23 mouse cellular contexts compared by ENCODE assay signal in the genomic region with DNA sequence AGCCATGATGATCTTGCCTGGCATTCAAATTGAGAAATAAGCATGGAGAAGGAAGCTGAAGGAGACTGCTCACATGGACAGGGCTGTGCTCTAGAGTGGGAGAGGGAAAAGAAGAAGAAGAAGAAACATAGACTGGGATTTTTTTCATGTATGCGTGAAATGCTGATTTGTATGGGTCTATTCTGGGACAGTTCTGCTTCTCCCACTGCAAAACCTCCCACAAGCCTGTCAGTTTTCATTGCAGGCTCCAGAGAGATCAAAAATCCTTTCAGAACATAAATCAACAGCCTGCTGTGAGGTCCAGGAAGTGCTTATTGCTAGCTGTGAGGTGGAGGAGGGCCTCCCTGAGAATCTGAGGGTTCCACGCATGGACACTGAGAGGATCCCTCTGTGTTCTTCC.
DNase-seq lines count a peak whose midpoint lies in the region; TF ChIP-seq lines count a peak whose summit lies in the region.
"Had no signal": no experiment of that assay in that cellular context is flagged by ENCODE, and none has a peak within 500 bp of the region (broad histone marks: within the 10 kb centered on the region; RNA-seq: fewer than 3 reads in every experiment).

No protein-coding gene starts in this region.

- no peak for TF ChIP-seq CTCF in layer of hippocampus, adult 2 months (conservative IDR thresholded peaks at IDR 0.05)

- peak in 1 of 2 experiments; percentile 8 for DNase-seq in layer of hippocampus, adult 2 months (ENCODE audit: low spot score in 2 of 2)
- no peak for DNase-seq in layer of hippocampus, adult 8-10 months (ENCODE audit: low spot score in 2 of 2)
- peak; percentile 69 for DNase-seq in brain, adult 2 months (ENCODE audit: low read depth, low spot score)
- peak; percentile 27 to 58 for DNase-seq in frontal cortex, adult 2 months (ENCODE audit: extremely low spot score in 1 of 2, low spot score in 1 of 2)
- DNase-seq in left cerebral cortex, postnatal 36 days (ENCODE audit: low spot score in 2 of 2): peak; percentile 10 to 18
- DNase-seq in gastrocnemius, postnatal 25 days: no peak
- DNase-seq in kidney, adult 8-10 months: no peak
- DNase-seq: adrenal gland, adult 8-10 months; B cell, adult 2 months; cerebellum, adult 2 months; cerebellum, postnatal 25 days; forebrain, postnatal 0 days; heart, adult 11 months; liver; thymus, adult 18-20 months; thymus, postnatal 36 days had no signal

- H3K27ac ChIP-seq in layer of hippocampus, adult 2 months: peak overlapping the region; percentile 51
- H3K27ac ChIP-seq: forebrain, embryonic 10.5 days; hindbrain, embryonic 10.5 days; limb, embryonic 10.5 days; liver, embryonic 15.5 days; macrophage; midbrain, embryonic 10.5 days; stomach, embryonic 15.5 days had no signal

- H3K4me3 ChIP-seq in layer of hippocampus, adult 2 months: no peak overlapping the region
- H3K4me3 ChIP-seq: forebrain, embryonic 10.5 days; hindbrain, embryonic 10.5 days; limb, embryonic 10.5 days; liver, embryonic 15.5 days; midbrain, embryonic 10.5 days; stomach, embryonic 15.5 days had no signal

- intact Hi-C loops in left cerebral cortex, postnatal 36 days (cut with DNase I): no loop called here

Comparison
In these comparisons a context has a peak if more than half of its experiments do, and no peak if none do; other contexts are left out.
1. DNase-seq: peak in brain, adult 2 months (single experiment), frontal cortex, adult 2 months (2 of 2) and left cerebral cortex, postnatal 36 days (2 of 2); none in layer of hippocampus, adult 8-10 months (0 of 2), gastrocnemius, postnatal 25 days (single experiment) and kidney, adult 8-10 months (0 of 2).